Mouse (Mus musculus) embryonic facial prominence, embryonic 12.5 days (tissue): Measurements from ENCODE around the gene Crbn. TPM values are rescaled to one million over a fixed set of nuclear protein-coding genes. Genes with fewer than 3 reads are reported as not detected.

Experiments
- ATAC-seq: fragments of 200-750 bp; cut with Nextera tagmentation; 2 replicates; pipeline ENCODE4 v1.8.0; 2017; ENCODE audit not compliant: insufficient number of reproducible peaks, insufficient read depth, low FRiP score, low TSS enrichment
- H3K27ac ChIP-seq: fragments of 300-500 bp; sonication (generic); 2 replicates; pipeline ENCODE4 v1.5.1; 2016; ENCODE audit warnings: mild to moderate bottlenecking
- H3K27me3 ChIP-seq: fragments of 300-500 bp; sonication (generic); 2 replicates; pipeline ENCODE4 v1.6.1; 2016; ENCODE audit warnings: mild to moderate bottlenecking, moderate library complexity
- H3K36me3 ChIP-seq: fragments of 300-500 bp; sonication (generic); 2 replicates; pipeline ENCODE4 v1.6.1; 2016; ENCODE audit warnings: mild to moderate bottlenecking
- H3K4me1 ChIP-seq: fragments of 300-500 bp; sonication (generic); 2 replicates; pipeline ENCODE4 v1.6.1; 2016
- H3K4me2 ChIP-seq: fragments of 300-500 bp; sonication (generic); replicated peaks from 2 replicates; pipeline ENCODE4 v1.6.1; 2016; ENCODE audit warnings: mild to moderate bottlenecking, moderate library complexity
- H3K4me3 ChIP-seq: fragments of 300-500 bp; sonication (generic); 2 replicates; pipeline ENCODE4 v1.5.1; 2016; ENCODE audit warnings: mild to moderate bottlenecking
- H3K9ac ChIP-seq: fragments of 300-500 bp; sonication (generic); 2 replicates; pipeline ENCODE4 v1.6.1; 2016; ENCODE audit warnings: mild to moderate bottlenecking, moderate library complexity
- H3K9me3 ChIP-seq: fragments of 300-500 bp; sonication (generic); 2 replicates; pipeline ENCODE4 v1.6.1; 2016; ENCODE audit warnings: mild to moderate bottlenecking, moderate library complexity
- WGBS: fragments of 180-500 bp; shearing (Covaris S2); methylation state at CpG from one replicate; pipeline ENCODE4 v1.1.7; 2016; 5-methylcytosine and 5-hydroxymethylcytosine counted together
- polyA plus RNA-seq: library from polyadenylated mRNA; unstranded; fragments of >200 nt; fragmentation: Nextera tagmentation; extraction: Ambion mirVana; gene quantifications from 2 replicates; pipeline ENCODE4 v1.2.1, GENCODE M21; 2016

Crbn gene
- polyA plus RNA-seq, 1 experiment from 2014 or later = 47.9 TPM

DNA sequence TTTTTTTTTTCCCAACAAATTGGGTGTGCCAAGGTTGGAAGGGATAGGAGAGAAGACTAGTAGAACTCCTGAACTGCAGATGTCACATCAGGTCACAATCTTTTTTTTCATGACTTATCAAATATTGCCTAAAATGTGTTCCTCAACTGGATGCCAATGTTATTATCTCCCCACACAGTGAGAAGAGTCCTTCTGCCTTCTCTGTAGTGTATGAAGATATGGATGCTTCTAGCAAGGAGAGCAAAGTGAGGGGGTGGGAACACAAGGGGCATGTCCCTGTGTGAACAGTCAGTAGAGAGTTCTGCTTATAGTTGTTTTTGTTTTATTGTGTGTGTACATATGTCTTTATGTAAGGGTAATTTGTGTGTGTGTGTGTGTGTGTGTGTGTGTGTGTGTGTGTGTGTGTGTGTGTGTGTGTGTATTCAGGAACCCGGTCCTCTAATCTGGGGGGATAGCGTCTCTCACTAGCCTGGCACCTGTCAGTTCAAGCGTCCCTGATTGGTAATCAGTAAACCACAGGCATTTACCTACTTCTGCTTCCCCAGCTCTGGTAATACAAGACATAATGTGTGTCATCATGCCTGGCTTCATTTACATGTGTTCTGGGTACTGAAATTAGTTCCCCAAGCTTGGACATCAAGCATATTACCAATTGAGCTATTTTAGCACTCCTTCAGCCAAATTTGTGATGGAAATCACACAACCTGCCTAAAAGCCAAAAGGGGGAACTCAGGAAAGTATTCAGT is 39.2 kb downstream of the Crbn start:
- H3K9ac ChIP-seq = no peak overlapping the region

GRCm38 (mm10) chr6:106758299-106758698 is 41.6 kb downstream of the Crbn start:
- H3K36me3 ChIP-seq = no peaks in the 10 kb centered on the region
- H3K9ac ChIP-seq = no peak overlapping the region
- WGBS = 80% methylated on average over 3 of the region's 3 CpGs
- H3K4me1 ChIP-seq = no peaks in the 10 kb centered on the region
- H3K4me2 ChIP-seq = no peak overlapping the region
- H3K4me3 ChIP-seq = no peak overlapping the region
- no peak overlapping the region for H3K27ac ChIP-seq
- no peak for ATAC-seq
- H3K27me3 ChIP-seq = no peaks in the 10 kb centered on the region
- H3K9me3 ChIP-seq = no peaks in the 10 kb centered on the region

More for the DNA sequence above, 39.2 kb downstream of the Crbn start:
- no peak overlapping the region for H3K4me2 ChIP-seq
- H3K4me1 ChIP-seq = no peaks in the 10 kb centered on the region
- no peak overlapping the region for H3K4me3 ChIP-seq
- H3K9me3 ChIP-seq = no peaks in the 10 kb centered on the region
- 94% methylated on average over 3 of the region's 3 CpGs for WGBS
- no peak for ATAC-seq
- H3K27me3 ChIP-seq = no peaks in the 10 kb centered on the region
- H3K27ac ChIP-seq = no peak overlapping the region
- H3K36me3 ChIP-seq = no peaks in the 10 kb centered on the region

DNA sequence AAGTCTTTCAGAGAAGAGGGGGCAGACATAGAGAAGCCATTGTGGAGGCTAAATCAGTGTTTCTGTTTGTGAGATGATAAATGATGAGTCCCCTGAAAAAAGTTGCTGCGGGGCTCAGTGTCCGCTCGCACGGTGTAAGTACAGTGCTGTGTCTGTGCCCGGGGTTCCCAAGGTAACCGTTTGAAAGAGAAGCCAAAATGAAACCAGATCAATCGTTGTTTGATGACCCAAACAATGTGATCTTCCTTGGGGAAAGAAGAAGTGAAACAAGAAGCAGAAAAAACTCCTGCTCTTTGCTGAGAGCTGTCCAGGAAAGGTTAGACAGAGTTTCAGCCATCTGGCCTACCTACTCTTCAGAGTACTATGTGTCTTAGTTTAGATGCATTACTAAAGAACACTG is 49.6 kb downstream of the Crbn start:
- no peak for ATAC-seq
- H3K4me2 ChIP-seq = no peak overlapping the region
- no peaks in the 10 kb centered on the region for H3K9me3 ChIP-seq
- no peaks in the 10 kb centered on the region for H3K27me3 ChIP-seq
- H3K27ac ChIP-seq = no peak overlapping the region
- WGBS = 73% methylated on average over 7 of the region's 7 CpGs
- H3K4me3 ChIP-seq = no peak overlapping the region
- no peaks in the 10 kb centered on the region for H3K36me3 ChIP-seq
- H3K9ac ChIP-seq = no peak overlapping the region
- H3K4me1 ChIP-seq = no peaks in the 10 kb centered on the region

DNA sequence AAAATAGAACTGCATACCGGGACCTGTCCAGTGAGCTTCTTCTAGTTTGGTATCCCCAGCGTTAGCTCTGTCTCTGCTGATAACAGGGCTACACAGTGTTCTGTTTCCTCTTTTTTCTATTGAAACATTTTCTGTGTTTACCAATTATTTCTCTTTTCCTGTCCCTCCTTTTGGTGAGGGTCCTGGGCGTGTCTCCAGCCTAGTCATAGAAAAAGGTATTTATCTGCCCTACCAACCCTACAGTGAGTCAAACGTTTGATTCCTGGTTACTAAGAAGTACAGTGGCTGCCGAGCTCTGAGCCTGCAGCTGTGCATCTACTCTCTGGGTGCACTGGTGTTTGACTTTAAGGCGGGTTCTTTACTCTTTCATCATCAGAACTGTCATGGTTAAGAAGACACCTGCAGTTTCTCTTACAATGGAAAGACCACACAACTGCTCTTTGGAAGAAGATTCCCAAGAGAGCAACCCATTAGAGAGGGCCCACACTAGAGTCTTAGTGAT is 50.9 kb downstream of the Crbn start, which contains the start of gene Il5ra:
Gene Il5ra (minus strand): TSS at position 151 of the 502 bp plus-strand sequence.
- no peaks in the 10 kb centered on the region for H3K27me3 ChIP-seq
- H3K4me3 ChIP-seq = no peak within 1 kb of the TSS
- H3K4me2 ChIP-seq = no peak within 1 kb of the TSS
- no peaks in the 10 kb centered on the region for H3K4me1 ChIP-seq
- H3K9ac ChIP-seq = no peak within 1 kb of the TSS
- ATAC-seq = no peak
- no peak within 1 kb of the TSS for H3K27ac ChIP-seq
- no peaks in the 10 kb centered on the region for H3K9me3 ChIP-seq
- WGBS = 80% methylated on average over 6 of the region's 6 CpGs
- no peaks in the 10 kb centered on the region for H3K36me3 ChIP-seq

- no peak overlapping the region for H3K4me2 ChIP-seq
- H3K9ac ChIP-seq = no peak overlapping the region
- H3K36me3 ChIP-seq = no peaks in the 10 kb centered on the region
- H3K4me1 ChIP-seq = no peaks in the 10 kb centered on the region
- no peak overlapping the region for H3K4me3 ChIP-seq
- no peak overlapping the region for H3K27ac ChIP-seq
- no peak for ATAC-seq
- no peaks in the 10 kb centered on the region for H3K9me3 ChIP-seq
- H3K27me3 ChIP-seq = no peaks in the 10 kb centered on the region
- 87% methylated on average over 3 of the region's 3 CpGs for WGBS
These were observed 52.1 kb downstream of the Crbn start for GRCm38 (mm10) chr6:106747804-106748203.

DNA sequence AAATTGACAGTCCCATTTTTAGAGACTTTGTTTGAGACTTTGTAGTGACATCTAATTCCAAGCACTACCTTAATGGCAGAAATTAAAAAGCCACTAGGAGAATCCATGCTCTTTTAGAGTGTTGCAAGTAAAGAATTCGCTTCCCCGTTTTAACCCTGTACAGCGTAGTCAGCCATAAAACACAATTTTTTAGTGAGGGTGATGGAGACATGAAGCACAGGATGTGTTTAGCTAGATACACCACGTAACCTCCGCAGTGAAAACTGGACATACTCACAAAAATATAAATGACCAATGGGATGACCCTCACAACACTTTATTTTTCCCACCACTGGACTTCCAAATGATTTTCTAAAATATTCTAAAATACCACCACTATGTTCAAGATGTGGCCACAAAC is 52.6 kb downstream of the Crbn start:
- no peaks in the 10 kb centered on the region for H3K27me3 ChIP-seq
- 92% methylated on average over 5 of the region's 5 CpGs for WGBS
- no peak overlapping the region for H3K4me3 ChIP-seq
- no peak overlapping the region for H3K27ac ChIP-seq
- no peaks in the 10 kb centered on the region for H3K4me1 ChIP-seq
- H3K36me3 ChIP-seq = no peaks in the 10 kb centered on the region
- H3K9ac ChIP-seq = no peak overlapping the region
- no peak overlapping the region for H3K4me2 ChIP-seq
- no peak for ATAC-seq
- no peaks in the 10 kb centered on the region for H3K9me3 ChIP-seq

DNA sequence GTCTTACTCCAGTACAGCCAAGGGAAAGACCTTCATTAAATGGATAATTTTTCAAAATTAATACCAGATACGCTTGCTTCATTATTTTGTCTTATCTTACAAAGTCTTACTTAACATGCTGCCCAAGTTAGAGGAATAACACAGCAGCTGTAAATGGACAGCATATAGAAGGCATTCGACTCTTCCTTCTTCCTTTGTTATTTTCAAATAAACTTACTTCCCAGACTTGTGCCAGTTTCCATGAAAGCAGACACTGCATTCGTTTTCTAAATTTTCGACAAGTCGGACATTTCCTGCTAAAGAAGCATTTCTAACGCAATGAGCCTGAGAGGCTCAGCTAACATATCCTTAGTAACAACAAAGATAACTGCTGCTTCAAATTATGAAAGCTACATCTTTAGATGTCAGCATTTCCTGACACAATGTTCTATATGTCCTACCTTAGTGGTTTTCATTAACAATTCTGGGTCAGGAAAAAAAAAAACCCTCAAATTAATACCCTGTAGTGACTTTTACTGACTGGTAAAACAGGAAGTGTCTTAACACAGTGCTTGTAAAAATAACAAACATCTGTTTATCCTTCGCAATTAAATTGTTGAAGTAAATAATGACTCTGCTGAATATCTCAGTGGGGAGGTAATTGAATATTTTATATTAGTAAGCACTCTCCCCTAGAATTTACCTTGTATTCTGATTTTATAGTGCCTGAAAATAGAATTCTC is 54.0 kb downstream of the Crbn start:
- H3K4me3 ChIP-seq = no peak overlapping the region
- H3K4me2 ChIP-seq = no peak overlapping the region
- WGBS = 60% methylated on average over 7 of the region's 7 CpGs
- ATAC-seq = no peak
- no peak overlapping the region for H3K27ac ChIP-seq
- H3K9ac ChIP-seq = no peak overlapping the region
- no peaks in the 10 kb centered on the region for H3K27me3 ChIP-seq
- no peaks in the 10 kb centered on the region for H3K9me3 ChIP-seq
- no peaks in the 10 kb centered on the region for H3K4me1 ChIP-seq
- H3K36me3 ChIP-seq = no peaks in the 10 kb centered on the region

- no peak overlapping the region for H3K27ac ChIP-seq
- H3K36me3 ChIP-seq = no peaks in the 10 kb centered on the region
- 69% methylated on average over 7 of the region's 7 CpGs for WGBS
- no peaks in the 10 kb centered on the region for H3K27me3 ChIP-seq
- no peak overlapping the region for H3K4me2 ChIP-seq
- H3K9me3 ChIP-seq = no peaks in the 10 kb centered on the region
- H3K9ac ChIP-seq = no peak overlapping the region
- H3K4me3 ChIP-seq = no peak overlapping the region
- H3K4me1 ChIP-seq = no peaks in the 10 kb centered on the region
- ATAC-seq = no peak
These were observed 56.2 kb downstream of the Crbn start for GRCm38 (mm10) chr6:106743556-106744233.

DNA sequence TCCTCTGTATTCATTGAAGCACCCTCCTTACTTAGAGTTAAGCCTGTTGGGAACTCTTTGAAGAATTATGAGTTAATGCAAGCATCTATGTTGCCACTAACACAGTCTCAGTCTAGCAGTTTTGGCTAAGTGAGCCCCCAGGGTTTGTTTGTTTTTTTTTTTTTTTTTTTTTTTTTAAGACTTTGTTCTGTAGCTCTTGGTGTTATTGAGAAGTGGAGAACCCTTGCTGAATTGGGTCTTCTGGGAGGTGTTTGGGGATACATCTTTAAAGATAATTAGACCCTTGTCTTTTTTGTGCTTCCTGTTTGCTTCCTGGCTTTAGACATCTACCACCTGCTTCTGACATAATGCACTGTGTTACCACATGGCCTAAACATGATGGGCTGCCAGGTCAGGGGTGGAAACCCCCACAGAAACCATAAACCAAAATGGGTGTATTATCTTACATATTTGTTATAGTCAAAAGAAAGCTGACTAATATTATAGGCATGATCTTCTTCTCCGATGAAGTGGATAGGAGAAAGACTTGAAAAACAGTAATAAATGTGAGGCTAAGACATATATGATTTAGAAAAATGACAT is 59.5 kb downstream of the Crbn start:
- Histone ChIP-seq H3K9me3 (no peaks in the 10 kb centered on the region), H3K27me3 (no peaks in the 10 kb centered on the region), H3K4me2 (no peak overlapping the region), H3K9ac (no peak overlapping the region), H3K4me3 (no peak overlapping the region), H3K27ac (no peak overlapping the region), H3K36me3 (no peaks in the 10 kb centered on the region), H3K4me1 (no peaks in the 10 kb centered on the region)
- no peak for ATAC-seq
- 100% methylated on average over 1 of the region's 1 CpGs for WGBS

GRCm38 (mm10) chr6:106738229-106738628 is 61.6 kb downstream of the Crbn start:
- no peak overlapping the region for H3K27ac ChIP-seq
- no peaks in the 10 kb centered on the region for H3K27me3 ChIP-seq
- no peak overlapping the region for H3K4me2 ChIP-seq
- WGBS = 73% methylated on average over 3 of the region's 3 CpGs
- ATAC-seq = no peak
- H3K9ac ChIP-seq = no peak overlapping the region
- no peaks in the 10 kb centered on the region for H3K36me3 ChIP-seq
- no peaks in the 10 kb centered on the region for H3K9me3 ChIP-seq
- H3K4me3 ChIP-seq = no peak overlapping the region
- H3K4me1 ChIP-seq = no peaks in the 10 kb centered on the region

DNA sequence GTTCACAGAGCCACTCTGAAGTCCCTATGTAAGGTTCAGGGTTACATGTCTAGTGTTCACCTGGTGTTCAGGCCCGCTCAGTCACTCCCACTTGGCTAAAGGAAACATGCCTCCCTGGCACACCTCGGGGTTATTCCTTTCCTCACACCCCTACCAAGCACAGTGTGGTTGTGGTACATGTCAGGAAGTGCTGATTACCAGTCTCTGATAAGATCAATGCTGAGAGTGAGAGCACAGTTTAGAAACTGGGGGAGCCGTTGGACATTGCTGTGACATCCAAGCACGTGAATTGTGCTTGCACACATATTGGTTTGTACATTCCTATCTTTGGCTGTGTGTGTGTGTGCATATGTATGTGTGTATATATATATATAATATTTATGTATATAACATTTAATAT is 67.3 kb downstream of the Crbn start:
- H3K4me2 ChIP-seq = no peak overlapping the region
- WGBS = 86% methylated on average over 4 of the region's 4 CpGs
- ATAC-seq = no peak

More for the DNA sequence above, 67.3 kb downstream of the Crbn start:
- Histone ChIP-seq H3K27me3 (no peaks in the 10 kb centered on the region), H3K36me3 (no peaks in the 10 kb centered on the region), H3K27ac (no peak overlapping the region), H3K9ac (no peak overlapping the region), H3K4me3 (no peak overlapping the region), H3K9me3 (no peaks in the 10 kb centered on the region), H3K4me1 (no peaks in the 10 kb centered on the region)
